Mouse (Mus musculus) cerebellum, adult 9-11 months (tissue): ENCODE data around the gene Nmi.

Experiments
- DNase-seq: peaks from one replicate; pipeline ENCODE4 v3.0.0; 2022

The Nmi gene

DNA sequence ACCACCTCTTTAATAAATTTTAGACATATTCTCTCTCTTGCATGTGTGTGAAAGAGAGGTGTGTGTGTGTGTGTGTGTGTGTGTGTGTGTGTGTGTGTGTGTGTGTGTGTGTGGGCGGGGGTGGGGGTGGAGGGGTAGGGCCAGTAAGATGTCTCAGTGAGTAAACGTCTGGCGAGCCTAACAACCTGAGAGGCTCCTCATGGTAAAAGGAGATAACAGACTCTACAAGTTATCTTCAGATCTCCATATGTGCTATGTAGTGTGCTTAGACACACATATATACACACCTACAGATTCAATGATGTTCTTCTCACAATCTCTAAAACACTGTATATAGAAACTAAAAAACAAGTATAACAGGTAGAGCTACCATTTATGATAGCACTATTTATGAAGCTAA lies 34.5 kb downstream of the Nmi start:
- DNase-seq, result no peak

DNA sequence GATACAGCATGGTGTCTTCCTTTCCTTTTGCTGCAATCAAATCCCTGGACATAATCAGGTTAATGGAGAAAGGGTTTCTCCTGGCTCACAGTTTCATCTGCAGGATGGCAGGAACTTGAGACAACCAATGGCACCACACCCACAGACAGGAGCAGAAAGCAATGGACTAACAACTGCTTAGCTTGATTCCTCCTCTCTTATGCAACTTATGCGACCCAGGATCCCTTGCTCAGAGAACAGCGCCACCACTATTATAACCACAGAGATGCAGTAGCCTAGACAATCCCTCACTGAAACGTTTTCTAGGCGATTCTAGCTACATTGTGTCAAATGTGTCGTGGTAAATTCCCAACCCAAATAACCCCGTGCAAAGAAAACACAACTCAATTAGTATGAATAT lies 36.3 kb downstream of the Nmi start:
- DNase-seq, result no peak

- DNase-seq, result no peak
Observed at GRCm38 (mm10) chr2:51936585-51936984, 36.7 kb downstream of the Nmi start.

DNA sequence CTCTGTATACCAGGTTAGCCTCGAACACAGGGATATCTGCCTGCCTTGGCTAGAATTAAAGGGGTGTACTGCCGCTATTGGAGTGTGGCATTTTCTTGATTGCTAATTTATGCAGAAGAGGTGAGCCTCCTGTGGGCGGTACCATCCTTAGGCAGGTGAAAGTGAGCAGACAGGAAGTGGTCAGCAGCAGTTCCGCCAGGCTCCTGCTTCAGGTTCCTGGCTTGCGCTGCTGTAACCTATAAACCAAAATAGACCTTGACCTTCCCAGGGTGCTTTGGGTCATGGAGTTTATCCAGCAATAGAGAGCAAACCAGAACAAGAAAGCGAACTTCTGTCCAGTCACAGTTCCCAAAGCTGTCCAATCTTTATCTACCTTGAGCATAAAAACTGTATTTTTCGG lies 37.4 kb downstream of the Nmi start:
- DNase-seq, result peak; percentile 15

GRCm38 (mm10) chr2:51934574-51935334 lies 38.5 kb downstream of the Nmi start, which contains the start of gene Rbm43:
Gene Rbm43 (minus strand): TSS chr2:51935163.
- DNase-seq, result peak; percentile 81

- peak; percentile 14 for DNase-seq
Observed at GRCm38 (mm10) chr2:51933341-51934134, 39.8 kb downstream of the Nmi start.

DNA sequence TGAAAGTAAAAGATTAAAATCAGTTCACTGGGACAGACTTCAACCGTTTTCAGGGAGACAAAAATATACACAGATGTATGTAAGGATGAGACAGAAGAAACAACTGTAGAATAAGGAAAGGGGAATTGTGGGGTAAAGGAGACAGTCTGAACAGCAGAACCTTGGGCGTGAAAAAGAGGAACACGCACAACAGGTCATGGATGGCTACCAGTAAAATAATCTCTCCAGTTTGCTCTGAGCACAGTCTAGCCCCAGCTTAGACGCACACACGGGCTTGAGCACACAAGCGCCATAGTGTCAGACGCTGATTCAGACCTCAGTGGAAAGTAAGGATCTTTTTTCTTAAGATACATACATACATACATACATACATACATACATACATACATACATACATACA lies 42.1 kb downstream of the Nmi start:
- DNase-seq, result no peak

- DNase-seq, result peak; percentile 63
Observed at GRCm38 (mm10) chr2:51914944-51915680, 58.2 kb downstream of the Nmi start.

GRCm38 (mm10) chr2:51914532-51914931 lies 58.8 kb downstream of the Nmi start:
- no peak for DNase-seq

GRCm38 (mm10) chr2:51912740-51913139 lies 60.6 kb downstream of the Nmi start:
- DNase-seq, result no peak

DNA sequence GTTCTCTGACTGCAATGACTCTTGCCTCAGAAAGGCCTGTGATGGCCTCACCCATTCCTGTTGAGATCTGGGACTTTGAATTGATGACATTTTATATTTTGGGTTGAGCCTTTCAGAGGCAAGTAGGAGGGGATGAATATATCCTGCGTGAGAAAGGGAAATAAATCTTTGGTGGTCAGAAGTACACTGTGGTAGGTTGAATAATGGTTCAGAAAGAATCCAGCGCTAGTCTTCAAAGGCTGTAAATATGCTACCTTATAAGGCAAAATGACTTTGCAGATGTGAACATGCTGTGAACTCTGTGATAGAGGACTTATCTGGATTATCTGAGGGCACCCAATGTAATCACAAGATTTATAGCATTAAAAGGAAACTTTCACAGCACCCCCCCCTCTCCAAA lies 61.4 kb downstream of the Nmi start:
- no peak for DNase-seq

GRCm38 (mm10) chr2:51907538-51908110 lies 65.7 kb downstream of the Nmi start:
- DNase-seq, result no peak

GRCm38 (mm10) chr2:51905637-51906036 lies 67.7 kb downstream of the Nmi start:
- DNase-seq, result no peak
